Mouse (Mus musculus) embryo, embryonic 9.5 days (tissue): ENCODE measurements around the gene Sec61a2.

ENCODE experiments used
- DNase-seq: peaks from one replicate; pipeline ENCODE4 v3.0.0-alpha.2; 2017; ENCODE audit errors: extremely low spot score

Sec61a2 gene

GRCm38 (mm10) chr2:5888865-5889264 is 6.4 kb downstream of the Sec61a2 start:
- DNase-seq = no peak

GRCm38 (mm10) chr2:5877446-5877845 is 17.8 kb downstream of the Sec61a2 start:
- DNase-seq = no peak

GRCm38 (mm10) chr2:5869746-5870145 is 25.5 kb downstream of the Sec61a2 start:
- DNase-seq = no peak

- DNase-seq = no peak
Observed at GRCm38 (mm10) chr2:5867681-5868080, 27.6 kb downstream of the Sec61a2 start.

GRCm38 (mm10) chr2:5862834-5863233 is 32.4 kb downstream of the Sec61a2 start, which contains the start of gene Gm13199:
Gene Gm13199 (minus strand): TSS chr2:5862934.
- DNase-seq = no peak

- no peak for DNase-seq
Observed at GRCm38 (mm10) chr2:5851866-5852265, 43.4 kb downstream of the Sec61a2 start.

- no peak for DNase-seq
Observed at GRCm38 (mm10) chr2:5851116-5851515, 44.1 kb downstream of the Sec61a2 start.

GRCm38 (mm10) chr2:5845826-5846225 is 49.4 kb downstream of the Sec61a2 start:
- DNase-seq = no peak

GRCm38 (mm10) chr2:5844873-5845631 is 50.2 kb downstream of the Sec61a2 start, which contains the start of the genes Nudt5 and Cdc123:
Gene Nudt5 (plus strand): TSS chr2:5845019.
Gene Cdc123 (minus strand): TSS chr2:5845164.
- DNase-seq = peak; percentile 91

- no peak for DNase-seq
Observed at GRCm38 (mm10) chr2:5844181-5844872, 50.9 kb downstream of the Sec61a2 start.

- no peak for DNase-seq
Observed at GRCm38 (mm10) chr2:5840815-5841214, 54.4 kb downstream of the Sec61a2 start.

- DNase-seq = no peak
Observed at GRCm38 (mm10) chr2:5825265-5825913, 69.8 kb downstream of the Sec61a2 start.

- DNase-seq = no peak
Observed at GRCm38 (mm10) chr2:5824685-5825084, 70.5 kb downstream of the Sec61a2 start.

GRCm38 (mm10) chr2:5824213-5824612 is 71.0 kb downstream of the Sec61a2 start:
- DNase-seq = no peak

GRCm38 (mm10) chr2:5822449-5822848 is 72.8 kb downstream of the Sec61a2 start:
- no peak for DNase-seq

GRCm38 (mm10) chr2:5821264-5821663 is 74.0 kb downstream of the Sec61a2 start:
- no peak for DNase-seq
